Mouse (Mus musculus) heart, adult 9 months (tissue): ENCODE data around the gene Ssc4d.

Experiments used
- DNase-seq, 2 experiments: peaks; one replicate each; pipeline ENCODE4 v3.0.0; 2022; ENCODE audit warnings: low spot score in 2 of 2

Ssc4d gene

GRCm38 (mm10) chr5:135940587-135940986, 33.7 kb downstream of the Ssc4d start:
- DNase-seq, result no peak

GRCm38 (mm10) chr5:135935641-135936190, 38.6 kb downstream of the Ssc4d start:
- no peak for DNase-seq

GRCm38 (mm10) chr5:135935176-135935523, 39.2 kb downstream of the Ssc4d start:
- DNase-seq, result no peak

GRCm38 (mm10) chr5:135934481-135935175, 39.7 kb downstream of the Ssc4d start, which contains the start of gene Ywhag:
Gene Ywhag (minus strand): TSS chr5:135934616.
- peak; percentile 97 for DNase-seq

GRCm38 (mm10) chr5:135933900-135934441, 40.4 kb downstream of the Ssc4d start:
- DNase-seq, result peak; percentile 61 to 68

GRCm38 (mm10) chr5:135933222-135933899, 41.0 kb downstream of the Ssc4d start:
- DNase-seq, result no peak

- DNase-seq, result no peak
Measured at GRCm38 (mm10) chr5:135932359-135932758, 42.0 kb downstream of the Ssc4d start.

GRCm38 (mm10) chr5:135931526-135931925, 42.8 kb downstream of the Ssc4d start:
- DNase-seq, result no peak

- no peak for DNase-seq
Measured at GRCm38 (mm10) chr5:135929685-135930424, 44.5 kb downstream of the Ssc4d start.

GRCm38 (mm10) chr5:135923901-135924300, 50.4 kb downstream of the Ssc4d start:
- DNase-seq, result no peak

GRCm38 (mm10) chr5:135919902-135920301, 54.4 kb downstream of the Ssc4d start:
- DNase-seq, result no peak

GRCm38 (mm10) chr5:135918593-135918992, 55.7 kb downstream of the Ssc4d start:
- DNase-seq, result no peak

- no peak for DNase-seq
Measured at GRCm38 (mm10) chr5:135918059-135918437, 56.3 kb downstream of the Ssc4d start.

- DNase-seq, result no peak
Measured at GRCm38 (mm10) chr5:135917327-135918058, 56.8 kb downstream of the Ssc4d start.

- no peak for DNase-seq
Measured at GRCm38 (mm10) chr5:135916601-135917000, 57.7 kb downstream of the Ssc4d start.

GRCm38 (mm10) chr5:135916051-135916565, 58.2 kb downstream of the Ssc4d start:
- no peak for DNase-seq

GRCm38 (mm10) chr5:135914156-135914555, 60.2 kb downstream of the Ssc4d start:
- DNase-seq, result peak; percentile 82 to 83

GRCm38 (mm10) chr5:135913201-135913600, 61.1 kb downstream of the Ssc4d start:
- DNase-seq, result no peak

- peak in 1 of 2 experiments; percentile 50 for DNase-seq
Measured at GRCm38 (mm10) chr5:135911633-135912220, 62.6 kb downstream of the Ssc4d start.

- DNase-seq, result no peak
Measured at GRCm38 (mm10) chr5:135910813-135911212, 63.5 kb downstream of the Ssc4d start.
